Mouse (Mus musculus) neutrophil, adult 5-6 weeks (primary cell): ENCODE results near the gene Duoxa2. TPM values are rescaled to one million over a fixed set of nuclear protein-coding genes. Genes with fewer than 3 reads are reported as not detected.
"Not testable (repeated sequence)": the region's sequence is repeated elsewhere in the genome, so short reads cannot be mapped to it uniquely, and the experiment has no call there.

Source experiments
- ATAC-seq: fragments of 151-379, 151-347 bp; 2 replicates; pipeline ENCODE4 v1.8.0; 2017; ENCODE audit warnings: mild to moderate bottlenecking, moderate TSS enrichment; ENCODE audit not compliant: insufficient number of reproducible peaks, poor library complexity, low FRiP score, severe bottlenecking; ENCODE audit errors: extremely low read depth
- total RNA-seq: library from RNA; stranded (forward); fragments of 200-1000 nt; gene quantifications from 2 replicates; pipeline ENCODE4 v1.2.3, GENCODE M21; 2017

Gene Duoxa2
- total RNA-seq, 1 experiment from 2014 or later, result 0.47 TPM

DNA sequence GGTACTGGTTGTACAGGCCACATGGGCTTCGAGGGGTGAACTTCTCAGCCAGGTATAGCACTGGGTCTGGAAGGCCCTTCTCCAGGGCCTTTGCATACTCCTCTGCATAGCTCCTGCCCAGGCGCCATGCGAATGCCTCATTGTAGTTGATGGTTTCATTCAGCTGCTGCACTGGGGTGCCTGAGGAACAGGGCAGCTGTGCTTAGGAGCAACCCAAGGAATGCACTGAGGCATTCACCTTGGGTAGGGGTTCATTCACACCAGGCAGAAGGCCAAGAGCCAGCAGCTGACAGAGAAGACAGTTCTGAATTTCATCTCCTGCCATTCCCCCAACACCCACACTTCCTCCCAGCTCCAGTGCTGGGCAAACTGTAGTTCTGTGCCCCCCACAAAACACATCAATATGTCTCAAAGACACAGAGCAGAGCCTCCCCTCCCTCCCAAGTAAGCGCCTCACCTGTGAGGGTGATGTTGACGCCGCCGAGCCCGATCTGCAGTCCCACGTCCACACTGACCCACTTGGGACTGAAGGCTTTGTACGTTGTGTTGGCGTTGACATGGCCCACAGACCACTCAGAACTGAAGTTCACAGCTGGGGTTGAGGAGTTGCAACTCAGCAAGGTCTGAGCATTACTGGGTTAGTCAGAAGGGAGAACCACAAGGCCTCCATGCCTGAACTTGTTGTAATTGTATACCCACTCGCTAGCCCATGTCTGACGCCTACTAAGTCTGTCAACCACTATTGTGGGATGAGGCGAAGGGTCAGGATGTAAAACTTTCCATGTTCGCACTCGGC lies 6.6 kb downstream of the Duoxa2 start:
- no peak for ATAC-seq

DNA sequence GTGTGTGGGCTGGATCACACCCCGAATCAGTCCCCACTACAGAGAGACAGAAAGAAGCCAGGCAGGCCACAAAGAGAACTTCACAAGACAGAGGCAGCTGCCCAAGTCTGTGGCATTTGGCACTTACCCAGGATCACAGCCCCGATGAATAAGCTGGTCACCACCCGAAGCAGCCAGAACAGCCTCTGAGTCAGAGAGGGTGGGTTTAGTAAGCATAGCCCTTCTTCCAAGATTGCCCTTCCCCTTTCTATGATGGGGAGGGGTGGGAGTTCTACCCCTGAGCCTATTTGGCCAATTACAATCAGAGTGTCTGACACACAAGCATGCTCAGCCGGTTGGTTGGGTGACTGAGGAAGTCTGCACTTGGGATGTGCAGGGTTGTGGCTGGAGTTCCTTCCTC lies 7.5 kb downstream of the Duoxa2 start:
- no peak for ATAC-seq

DNA sequence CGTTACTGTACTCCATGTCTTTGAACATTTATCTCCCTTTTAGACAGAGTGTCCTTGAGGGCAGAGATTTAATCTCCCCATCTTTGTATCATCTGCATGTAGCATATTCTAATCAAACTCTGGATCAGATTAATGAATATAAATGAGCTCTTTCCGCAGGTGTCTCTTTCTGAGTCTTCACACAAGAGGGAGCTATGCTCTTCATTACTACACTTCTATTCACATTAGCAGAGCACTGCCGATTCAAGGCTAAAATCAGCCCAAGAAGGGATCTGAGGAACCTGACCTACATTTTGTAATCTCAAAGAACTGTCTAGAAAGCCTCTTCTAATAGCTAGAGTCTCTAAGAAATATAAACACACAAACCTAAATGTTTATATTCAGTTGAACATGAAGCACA lies 10.9 kb downstream of the Duoxa2 start:
- no peak for ATAC-seq

DNA sequence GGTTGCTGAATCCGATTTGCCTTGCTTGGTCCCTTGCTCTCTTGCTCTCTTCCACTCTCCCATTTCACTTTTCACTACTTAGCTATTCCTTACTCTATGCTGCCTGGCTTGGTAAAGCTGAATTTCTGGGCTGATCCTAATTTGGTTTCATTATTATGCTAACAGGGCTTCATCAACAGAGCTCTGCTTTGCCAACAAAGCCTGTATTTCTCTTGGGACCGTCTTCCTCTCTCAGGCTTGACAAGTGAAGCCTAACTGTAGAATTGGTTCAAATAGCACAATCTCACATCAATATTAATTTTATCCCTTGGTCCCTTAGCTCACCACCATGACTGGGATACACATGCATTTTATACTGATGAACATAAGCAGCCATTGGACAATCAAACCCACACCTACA lies 12.9 kb downstream of the Duoxa2 start:
- ATAC-seq, result no peak

DNA sequence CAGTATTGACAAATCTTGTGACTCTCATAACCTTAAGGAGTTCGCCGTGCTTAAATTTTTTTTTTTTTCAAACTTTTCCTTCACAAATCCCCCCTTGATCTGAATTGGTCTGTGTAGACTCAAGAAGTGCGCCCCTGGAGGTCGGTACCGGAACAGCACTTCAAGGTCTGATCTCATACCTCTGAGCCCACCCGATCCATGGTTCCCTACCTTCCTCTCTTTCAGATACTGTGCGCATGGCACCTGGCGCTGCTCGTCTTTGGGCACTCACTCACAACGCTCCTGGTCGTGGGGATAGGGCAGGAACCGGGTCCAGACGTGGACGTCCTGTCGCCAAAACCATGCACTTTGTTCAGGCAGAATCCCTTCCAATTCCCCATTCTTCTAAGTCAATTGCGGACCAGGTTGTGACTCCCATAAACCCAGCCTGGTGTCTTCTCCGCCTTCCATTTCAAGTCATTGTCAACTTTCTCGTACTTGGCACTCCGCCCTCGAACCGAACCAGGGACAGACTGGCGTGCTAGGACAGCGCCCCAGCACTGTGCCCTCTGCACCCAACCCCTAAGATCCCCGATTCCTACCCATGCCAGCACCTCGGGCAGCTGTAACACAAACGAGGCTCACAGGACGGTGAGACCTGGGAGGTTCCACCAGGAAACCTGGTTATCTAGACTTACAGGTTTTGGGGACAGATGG lies 14.2 kb downstream of the Duoxa2 start:
- ATAC-seq, result peak; percentile 40; the same call in 1 of the 2 replicates

DNA sequence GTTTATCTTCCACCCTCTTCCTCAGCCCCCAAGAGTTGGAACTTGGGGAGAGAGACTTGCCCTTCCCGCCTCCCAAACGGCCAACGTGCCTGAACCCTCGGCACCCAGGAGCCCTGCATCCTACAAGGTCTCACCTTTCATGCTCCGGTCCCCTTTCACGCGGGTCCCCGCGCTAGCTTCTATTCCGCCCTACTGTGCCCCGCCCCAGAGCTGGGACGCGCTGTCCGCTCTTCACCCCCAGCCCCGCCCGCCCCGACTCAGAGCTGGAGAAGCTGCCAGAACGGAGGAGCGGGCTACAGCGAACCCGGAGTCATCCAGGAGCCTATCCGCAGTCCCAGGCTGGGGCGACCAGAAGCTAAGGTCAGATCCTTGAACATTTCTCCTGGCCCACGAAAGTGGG lies 14.8 kb downstream of the Duoxa2 start, which contains the start of gene Duoxa1:
TSS of gene Duoxa1 (minus strand) at position 195 of the 400 bp plus-strand sequence.
- no peak for ATAC-seq

DNA sequence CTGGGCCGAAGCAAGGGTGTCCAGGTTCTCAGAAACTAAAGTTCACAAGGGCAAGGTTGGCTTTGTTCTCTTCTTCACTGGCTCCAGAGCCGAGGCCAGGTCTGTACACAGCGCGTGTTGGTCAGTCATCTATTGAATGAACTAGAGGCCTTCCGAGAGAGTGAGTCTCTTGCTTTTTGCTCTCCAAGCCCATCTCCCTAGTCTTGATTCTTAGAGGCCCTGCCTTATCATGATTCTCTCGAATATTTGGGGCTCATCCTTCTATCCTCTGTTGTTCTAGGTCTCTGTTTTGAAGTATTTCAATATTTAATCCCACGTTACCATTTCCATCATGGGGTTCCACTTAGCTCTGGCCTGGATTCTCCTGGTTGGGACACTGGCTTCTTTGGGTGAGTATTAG lies 16.7 kb downstream of the Duoxa2 start, which contains the start of gene Duox1:
TSS of gene Duox1 (plus strand) at position 301 of the 400 bp plus-strand sequence.
- ATAC-seq, result no peak

DNA sequence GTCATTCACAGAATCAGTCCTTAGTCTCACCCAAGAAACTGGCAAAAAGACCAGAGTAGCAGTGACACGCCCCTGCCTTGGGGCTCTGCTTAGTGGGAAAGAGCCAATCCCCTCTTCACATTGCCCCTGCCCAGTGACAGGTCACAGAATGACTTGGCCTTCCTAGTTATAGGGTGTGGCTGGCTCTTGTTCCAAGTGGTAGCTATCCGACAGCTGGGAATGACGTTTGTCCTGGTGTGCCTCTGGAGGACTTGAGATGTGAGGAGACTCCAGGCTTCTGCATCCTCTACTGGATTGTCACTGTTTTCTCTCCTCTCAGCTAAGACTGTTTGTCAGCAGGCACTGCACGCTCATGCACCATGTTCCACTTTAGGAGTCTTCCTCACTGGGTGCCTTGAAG lies 18.7 kb downstream of the Duoxa2 start:
- ATAC-seq, result no peak

DNA sequence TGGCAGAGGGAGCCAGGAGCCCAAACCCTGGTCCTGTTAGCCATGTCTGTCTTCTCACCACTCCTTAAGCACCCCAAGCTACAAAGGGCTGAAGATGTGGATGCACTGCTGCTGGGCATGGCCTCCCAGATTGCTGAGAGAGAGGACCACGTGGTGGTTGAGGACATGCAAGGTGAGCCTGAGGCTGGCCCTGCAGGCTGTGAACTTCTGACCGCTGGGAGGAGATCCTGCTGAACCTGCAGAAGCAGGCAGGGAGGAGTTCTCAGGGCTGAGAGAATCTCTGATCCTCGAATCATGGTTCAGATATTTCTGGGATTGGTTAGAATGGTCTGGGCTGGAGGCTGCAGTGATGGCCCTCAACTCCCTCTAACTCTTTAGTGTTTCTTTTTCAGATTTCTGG lies 25.3 kb downstream of the Duoxa2 start:
- no peak for ATAC-seq

DNA sequence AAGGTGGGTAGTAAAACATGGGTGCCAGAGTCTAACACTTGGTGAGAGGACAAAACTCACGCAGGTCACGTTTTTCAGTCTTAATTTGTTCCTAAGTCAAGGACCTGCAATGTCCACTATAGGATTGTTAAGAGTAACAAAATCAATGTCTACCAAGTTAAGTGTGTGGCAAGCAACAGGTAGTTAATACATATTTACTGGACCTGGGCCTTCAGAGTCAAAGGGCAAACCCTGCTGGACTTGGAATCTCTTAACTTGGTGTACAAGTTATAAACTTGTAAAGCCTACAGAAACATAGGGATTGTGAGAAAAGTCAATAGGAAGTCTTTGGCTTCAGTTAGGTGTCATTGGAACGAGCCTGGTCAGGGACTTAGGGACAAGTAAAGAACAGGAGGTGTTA lies 25.9 kb downstream of the Duoxa2 start:
- ATAC-seq, result no peak

DNA sequence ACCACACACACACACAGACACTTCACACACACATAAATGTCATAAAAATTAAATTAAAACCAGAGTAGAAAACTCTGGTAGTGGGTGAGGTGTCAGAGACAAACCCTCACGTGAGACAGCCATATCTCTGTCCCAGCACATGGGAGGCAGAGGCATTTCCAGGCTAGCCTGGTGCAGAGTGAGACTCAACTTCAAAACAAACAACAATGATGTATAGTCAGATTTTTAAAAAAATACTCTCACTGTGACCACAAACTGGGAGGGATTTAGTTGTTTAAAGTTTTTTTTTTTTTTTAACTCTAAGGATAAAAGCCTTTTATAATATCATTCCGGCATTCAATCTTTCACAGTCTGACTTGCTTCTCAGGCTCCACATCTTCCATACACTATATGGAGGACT lies 26.7 kb downstream of the Duoxa2 start:
- ATAC-seq, result no peak

DNA sequence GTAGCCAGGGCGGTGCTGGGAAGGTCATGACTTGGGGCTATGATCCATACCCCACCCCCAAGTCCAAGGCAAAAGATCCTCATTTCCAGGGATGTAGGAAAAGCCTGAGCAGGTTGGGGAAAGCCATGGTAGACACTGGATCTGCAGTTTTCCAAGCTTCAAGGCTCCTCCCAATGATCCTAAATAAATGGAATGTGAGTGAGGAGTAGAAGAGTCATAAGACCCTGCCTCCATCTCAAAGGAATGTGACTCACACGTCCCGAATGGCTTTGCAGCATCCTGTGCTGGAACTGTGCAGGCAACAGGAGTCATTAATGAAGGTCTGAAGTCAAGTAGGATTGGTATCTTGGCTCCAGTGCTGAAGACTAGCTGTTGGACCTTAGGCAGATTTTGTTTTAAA lies 29.3 kb downstream of the Duoxa2 start:
- no peak for ATAC-seq

DNA sequence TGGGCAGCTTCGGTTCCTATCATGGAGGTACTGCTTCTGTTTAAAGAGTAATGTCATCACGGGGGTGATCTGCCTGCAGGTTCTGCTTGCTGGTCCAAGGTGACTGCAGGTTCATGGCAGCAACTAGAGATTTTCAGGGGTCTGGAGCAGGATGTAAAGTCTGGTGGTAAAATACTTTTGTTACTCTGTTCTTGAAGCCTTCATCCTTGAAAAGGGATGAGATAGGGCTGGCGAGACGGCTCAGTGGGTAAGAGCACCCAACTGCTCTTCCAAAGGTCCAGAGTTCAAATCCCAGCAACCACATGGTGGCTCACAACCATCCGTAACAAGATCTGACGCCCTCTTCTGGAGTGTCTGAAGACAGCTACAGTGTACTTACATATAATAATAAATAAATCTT lies 31.6 kb downstream of the Duoxa2 start:
- ATAC-seq, result not testable (repeated sequence)

DNA sequence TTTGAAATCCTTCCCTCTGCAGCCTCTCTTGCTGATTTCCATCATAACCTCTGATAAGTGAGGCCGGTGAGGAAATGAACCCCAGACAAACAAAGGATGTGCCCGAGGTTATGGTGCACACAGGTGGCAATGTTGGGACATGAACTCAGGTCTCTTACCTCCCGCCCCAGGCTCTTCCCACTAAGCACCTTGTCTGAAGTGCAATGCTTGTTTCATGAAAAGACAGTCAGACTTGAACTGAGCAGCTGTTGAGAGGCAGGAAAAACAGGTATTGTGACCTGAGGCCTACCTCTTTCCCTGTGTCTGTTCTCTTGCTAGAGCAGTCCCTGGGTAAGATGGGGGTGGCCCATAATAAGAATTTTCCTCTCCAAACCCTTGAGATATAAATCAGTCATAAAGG lies 33.5 kb downstream of the Duoxa2 start:
- ATAC-seq, result no peak

DNA sequence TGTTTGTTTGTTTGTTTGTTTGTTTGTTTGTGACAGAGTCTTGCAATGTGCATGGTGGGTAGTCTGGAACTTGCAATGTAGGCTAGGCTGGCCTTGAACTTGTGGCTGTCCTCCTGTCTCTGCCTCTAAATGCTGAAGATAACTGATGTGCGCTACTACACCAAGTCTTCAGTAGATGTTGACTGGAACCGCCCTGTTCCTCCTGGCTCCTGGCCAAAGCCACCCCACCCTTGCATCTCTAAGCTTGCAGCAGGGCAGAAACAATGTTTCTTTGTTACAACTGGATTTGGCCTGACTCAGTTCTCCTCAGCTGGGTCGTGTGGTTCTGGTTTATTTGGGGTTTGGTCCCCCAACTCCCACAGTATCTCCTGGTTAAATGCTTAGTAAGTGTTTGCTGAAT lies 35.5 kb downstream of the Duoxa2 start:
- ATAC-seq, result no peak

DNA sequence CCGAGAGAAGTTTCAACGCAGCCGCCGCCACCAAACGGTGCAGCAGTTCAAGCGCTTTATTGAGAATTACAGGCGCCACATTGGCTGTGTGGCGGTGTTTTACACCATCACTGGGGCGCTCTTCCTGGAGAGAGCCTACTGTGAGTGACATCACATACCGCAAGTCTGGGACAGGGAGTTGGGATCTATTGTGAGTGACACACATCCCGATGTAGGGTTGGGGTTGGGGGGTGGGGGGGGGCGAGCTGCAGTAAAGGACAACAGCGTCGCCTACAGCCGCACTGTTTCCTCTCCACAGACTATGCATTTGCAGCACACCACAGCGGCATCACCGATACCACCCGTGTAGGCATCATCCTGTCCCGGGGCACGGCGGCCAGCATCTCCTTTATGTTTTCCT lies 38.6 kb downstream of the Duoxa2 start:
- no peak for ATAC-seq

DNA sequence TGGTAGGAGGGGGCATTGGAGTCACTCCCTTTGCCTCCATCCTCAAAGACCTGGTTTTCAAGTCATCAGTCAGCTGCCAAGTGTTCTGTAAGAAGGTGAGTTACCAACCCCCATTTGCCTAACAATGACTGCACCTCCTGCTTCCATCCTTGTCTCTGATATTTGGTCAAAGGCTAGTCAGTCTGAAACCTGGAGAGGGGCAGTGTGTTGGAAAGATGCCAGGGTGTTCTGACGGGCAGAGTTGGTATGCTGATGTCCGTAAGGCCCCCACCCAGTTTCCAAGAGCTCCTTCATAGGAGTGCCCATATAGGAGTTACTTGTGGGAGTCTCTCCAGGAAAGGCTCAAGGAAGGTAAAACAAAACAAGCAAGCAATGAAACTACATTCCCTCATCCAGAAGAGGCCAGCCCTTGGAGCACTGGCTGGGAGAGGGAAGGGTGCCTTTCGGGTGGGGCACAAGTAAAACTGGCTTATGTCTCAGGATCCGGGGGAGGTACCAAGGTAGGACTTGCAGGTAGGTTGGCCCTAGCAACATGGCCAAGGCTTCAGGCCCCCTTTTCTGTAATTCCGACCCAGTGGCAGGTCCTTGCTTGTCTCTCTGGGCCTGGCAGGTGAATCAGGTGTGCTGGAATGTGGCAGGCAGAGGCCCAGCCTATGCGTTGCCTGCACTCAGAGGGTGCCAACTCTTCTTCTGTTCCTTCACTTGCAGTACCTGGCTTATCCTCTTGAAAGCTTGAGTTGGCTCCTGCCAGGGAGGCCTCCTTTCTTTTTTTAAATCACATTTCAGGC lies 46.6 kb downstream of the Duoxa2 start:
- no peak for ATAC-seq

DNA sequence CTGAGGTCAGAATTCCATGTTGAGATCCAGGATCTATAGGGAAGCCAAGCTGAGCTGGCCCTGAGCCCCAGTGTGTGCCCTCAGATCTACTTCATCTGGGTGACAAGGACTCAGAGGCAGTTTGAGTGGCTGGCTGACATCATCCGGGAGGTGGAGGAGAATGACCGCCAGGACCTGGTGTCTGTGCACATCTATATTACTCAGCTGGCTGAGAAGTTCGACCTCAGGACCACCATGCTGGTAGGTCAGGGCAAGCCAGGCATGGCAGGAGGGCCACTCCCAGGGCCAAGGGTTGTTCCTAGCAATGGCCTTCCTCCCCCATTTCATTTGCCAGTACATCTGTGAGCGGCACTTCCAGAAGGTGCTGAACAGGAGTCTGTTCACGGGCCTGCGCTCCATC lies 47.5 kb downstream of the Duoxa2 start:
- not testable (repeated sequence) for ATAC-seq

DNA sequence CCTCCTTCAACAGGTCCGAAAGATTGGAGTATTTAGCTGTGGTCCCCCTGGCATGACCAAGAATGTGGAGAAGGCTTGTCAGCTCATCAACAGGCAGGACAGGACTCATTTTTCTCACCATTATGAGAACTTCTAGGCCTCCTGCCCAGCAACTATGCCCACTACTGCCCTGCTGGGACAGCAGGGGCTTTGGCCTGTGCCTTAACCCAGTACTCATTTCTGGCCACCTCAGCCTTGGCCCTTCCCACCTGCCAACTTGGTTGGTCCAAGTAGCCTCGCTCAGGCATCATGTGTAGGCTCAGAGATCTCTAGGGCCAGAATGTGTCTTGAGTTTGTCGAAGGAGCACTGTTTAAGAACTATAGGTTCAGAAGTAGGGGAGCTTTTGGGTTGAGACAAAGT lies 48.6 kb downstream of the Duoxa2 start:
- no peak for ATAC-seq
